Mouse (Mus musculus) liver, postnatal 0 days (tissue): ENCODE data around the gene Gm45618. TPM values are rescaled to one million over a fixed set of nuclear protein-coding genes. Genes with fewer than 3 reads are reported as not detected.
A peak's percentile ranks its signal among the peaks of the same experiment; 100 is the strongest.

Experiments
- ATAC-seq: fragments of 200-750 bp; cut with Nextera tagmentation; 2 replicates; pipeline ENCODE4 v1.8.0; 2017; ENCODE audit warnings: mild to moderate bottlenecking, moderate library complexity
- DNase-seq: peaks from one replicate; pipeline ENCODE4 v3.0.0-alpha.2; 2016
- H3K27ac ChIP-seq: fragments of 300-500 bp; sonication (generic); 2 replicates; pipeline ENCODE4 v1.5.1; 2014; ENCODE audit warnings: antibody characterized with exemption, moderate library complexity, mild to moderate bottlenecking, low read depth
- H3K27me3 ChIP-seq: fragments of 300-500 bp; sonication (generic); 2 replicates; pipeline ENCODE4 v1.6.1; 2014; ENCODE audit warnings: low read length, control low read depth, mixed read lengths; ENCODE audit not compliant: insufficient read depth
- H3K36me3 ChIP-seq: fragments of 300-500 bp; sonication (generic); replicated peaks from 2 replicates; pipeline ENCODE4 v1.6.1; 2014; ENCODE audit warnings: mild to moderate bottlenecking, control low read depth, low read length, moderate library complexity, mixed read lengths; ENCODE audit not compliant: insufficient read depth
- H3K4me1 ChIP-seq: fragments of 300-500 bp; sonication (generic); 2 replicates; pipeline ENCODE4 v1.6.1; 2014; ENCODE audit warnings: antibody characterized with exemption, mild to moderate bottlenecking, control low read depth; ENCODE audit not compliant: insufficient read depth
- H3K4me2 ChIP-seq: fragments of 300-500 bp; sonication (generic); 2 replicates; pipeline ENCODE4 v1.6.1; 2014; ENCODE audit warnings: low read depth, mild to moderate bottlenecking, low read length, moderate library complexity, mixed read lengths
- H3K4me3 ChIP-seq: fragments of 300-500 bp; sonication (generic); 2 replicates; pipeline ENCODE4 v1.5.1; 2014; ENCODE audit warnings: low read depth, low read length
- H3K9ac ChIP-seq: fragments of 300-500 bp; sonication (generic); replicated peaks from 2 replicates; pipeline ENCODE4 v1.6.1; 2014; ENCODE audit warnings: mild to moderate bottlenecking, moderate library complexity
- H3K9me3 ChIP-seq: fragments of 300-500 bp; sonication (generic); 2 replicates; pipeline ENCODE4 v1.6.1; 2016; ENCODE audit warnings: mild to moderate bottlenecking, control low read depth, low read length, mixed read lengths
- CTCF ChIP-seq: sonication (generic); IDR thresholded peaks from 2 replicates; pipeline ENCODE4 v1.5.1; 2016; ENCODE audit warnings: antibody characterized with exemption, low read depth
- EP300 ChIP-seq: IDR thresholded peaks from 2 replicates; pipeline ENCODE4 v1.6.1; 2016; ENCODE audit warnings: antibody characterized with exemption, low read depth, mild to moderate bottlenecking
- WGBS: fragments of 180-500 bp; shearing (Covaris S2); extraction: QIAGEN DNeasy Blood & Tissue Kit; methylation state at CpG from one replicate; pipeline ENCODE4 v1.1.7; 2014; ENCODE audit not compliant: insufficient replicate concordance; 5-methylcytosine and 5-hydroxymethylcytosine counted together
- polyA plus RNA-seq: library from polyadenylated mRNA; unstranded; fragments of >200 nt; fragmentation: Nextera tagmentation; extraction: Ambion mirVana; gene quantifications from 2 replicates; pipeline ENCODE4 v1.2.1, GENCODE M21; 2015

The Gm45618 gene
- polyA plus RNA-seq, 1 experiment from 2014 or later, result not detected

GRCm38 (mm10) chr7:142084395-142084794 is 36.1 kb downstream of the Gm45618 start:
- Histone ChIP-seq H3K9ac (no peak overlapping the region), H3K27me3 (peaks cover 56% of the 10 kb centered on the region), H3K4me1 (peaks cover 46% of the 10 kb centered on the region)

GRCm38 (mm10) chr7:142083588-142084317 is 36.8 kb downstream of the Gm45618 start:
- Histone ChIP-seq H3K9me3 (no peaks in the 10 kb centered on the region), H3K27me3 (peaks cover 56% of the 10 kb centered on the region), H3K27ac (no peak overlapping the region), H3K36me3 (peaks cover 24% of the 10 kb centered on the region; the same call in 1 of the 2 replicates), H3K4me2 (no peak overlapping the region), H3K4me1 (peaks cover 40% of the 10 kb centered on the region), H3K4me3 (no peak overlapping the region), H3K9ac (no peak overlapping the region)
- ATAC-seq (no peak), DNase-seq (no peak)
- no peak; the same call in 1 of the 2 replicates for TF ChIP-seq CTCF
- no peak for TF ChIP-seq EP300
- 37% methylated on average over 12 of the region's 12 CpGs for WGBS

More at GRCm38 (mm10) chr7:142084395-142084794, 36.1 kb downstream of the Gm45618 start:
- peak; percentile 24; the same call in 1 of the 2 replicates for TF ChIP-seq CTCF
- TF ChIP-seq EP300, result no peak
- peak; percentile 21 for DNase-seq
- ATAC-seq, result no peak
- H3K36me3 ChIP-seq, result peaks cover 24% of the 10 kb centered on the region; the same call in 1 of the 2 replicates
- H3K4me2 ChIP-seq, result no peak overlapping the region
- H3K4me3 ChIP-seq, result no peak overlapping the region
- H3K9me3 ChIP-seq, result no peaks in the 10 kb centered on the region
- H3K27ac ChIP-seq, result no peak overlapping the region
- WGBS, result 33% methylated on average over 5 of the region's 5 CpGs

- ATAC-seq (no peak), DNase-seq (no peak)
- Histone ChIP-seq H3K4me2 (no peak overlapping the region), H3K36me3 (peaks cover 18% of the 10 kb centered on the region; the same call in 1 of the 2 replicates), H3K4me1 (peaks cover 29% of the 10 kb centered on the region), H3K27ac (no peak overlapping the region), H3K27me3 (peaks cover 48% of the 10 kb centered on the region), H3K9me3 (no peaks in the 10 kb centered on the region), H3K9ac (no peak overlapping the region), H3K4me3 (no peak overlapping the region)
- WGBS, result 43% methylated on average over 16 of the region's 16 CpGs
- TF ChIP-seq CTCF (no peak), EP300 (no peak)
Observed at GRCm38 (mm10) chr7:142082607-142083006, 37.9 kb downstream of the Gm45618 start.

GRCm38 (mm10) chr7:142082179-142082578 is 38.4 kb downstream of the Gm45618 start:
- no peak for ATAC-seq
- Histone ChIP-seq H3K9me3 (no peaks in the 10 kb centered on the region), H3K27ac (no peak overlapping the region), H3K27me3 (peaks cover 48% of the 10 kb centered on the region), H3K4me1 (peaks cover 25% of the 10 kb centered on the region), H3K4me2 (no peak overlapping the region), H3K4me3 (no peak overlapping the region), H3K9ac (no peak overlapping the region), H3K36me3 (peaks cover 18% of the 10 kb centered on the region; the same call in 1 of the 2 replicates)
- peak; percentile 13 for DNase-seq
- TF ChIP-seq EP300 (no peak), CTCF (no peak)
- WGBS, result 11% methylated on average over 25 of the region's 38 CpGs

- Histone ChIP-seq H3K27ac (no peak overlapping the region), H3K4me3 (no peak overlapping the region), H3K9me3 (no peaks in the 10 kb centered on the region), H3K9ac (no peak overlapping the region), H3K4me1 (peaks cover 22% of the 10 kb centered on the region), H3K4me2 (no peak overlapping the region), H3K36me3 (peaks cover 18% of the 10 kb centered on the region; the same call in 1 of the 2 replicates), H3K27me3 (peaks cover 48% of the 10 kb centered on the region)
- no peak for DNase-seq
- 42% methylated on average over 16 of the region's 17 CpGs for WGBS
- ATAC-seq, result no peak
- TF ChIP-seq EP300 (no peak), CTCF (no peak)
Observed at GRCm38 (mm10) chr7:142081736-142082135, 38.8 kb downstream of the Gm45618 start.

- no peak overlapping the region for H3K4me3 ChIP-seq
- DNase-seq (no peak), ATAC-seq (no peak)
- H3K27ac ChIP-seq, result no peak overlapping the region
- no peaks in the 10 kb centered on the region for H3K9me3 ChIP-seq
- H3K27me3 ChIP-seq, result peaks cover 48% of the 10 kb centered on the region
- H3K9ac ChIP-seq, result no peak overlapping the region
- H3K36me3 ChIP-seq, result peaks cover 18% of the 10 kb centered on the region; the same call in 1 of the 2 replicates
- H3K4me2 ChIP-seq, result no peak overlapping the region
- WGBS, result 48% methylated on average over 2 of the region's 2 CpGs
- peaks cover 13% of the 10 kb centered on the region for H3K4me1 ChIP-seq
- TF ChIP-seq EP300, result no peak
- TF ChIP-seq CTCF, result no peak
Observed at GRCm38 (mm10) chr7:142080876-142081275, 39.7 kb downstream of the Gm45618 start.
